Mouse (Mus musculus) left cerebral cortex, postnatal 25 days (tissue): ENCODE results near the gene Socs4. TPM values are rescaled to one million over a fixed set of nuclear protein-coding genes. Genes with fewer than 3 reads are reported as not detected.
"Not testable (repeated sequence)": the region's sequence is repeated elsewhere in the genome, so short reads cannot be mapped to it uniquely, and the experiment has no call there.

Experiments
- DNase-seq, 2 experiments: peaks; one replicate each; pipeline ENCODE4 v3.0.0; 2022; ENCODE audit warnings: low spot score in 2 of 2, mixed read lengths in 1 of 2
- intact Hi-C: fragments of 180-260 bp; cut with DNase I; formaldehyde crosslinking; loops from one replicate; pipeline ENCODE4 v1.15.1; 2025
- total RNA-seq, 2 experiments: library from RNA; stranded (reverse); gene quantifications; 2 replicates each; pipeline ENCODE4 v1.2.3; 2021

Socs4 gene
- total RNA-seq, 2 experiments from 2014 or later, result 11.0 to 11.2 TPM

- DNase-seq, result peak in 1 of 2 experiments; percentile 59
- intact Hi-C loops, result no loop called here
These were observed 6.8 kb downstream of the Socs4 start for GRCm38 (mm10) chr14:47283568-47283967.

GRCm38 (mm10) chr14:47285271-47285670 is 8.5 kb downstream of the Socs4 start:
- intact Hi-C loops, result no loop called here
- no peak for DNase-seq

- DNase-seq, result no peak
- intact Hi-C loops, result no loop called here
These were observed 9.5 kb downstream of the Socs4 start for GRCm38 (mm10) chr14:47286215-47286614.

- intact Hi-C loops, result no loop called here
These were observed 10.3 kb downstream of the Socs4 start for GRCm38 (mm10) chr14:47287021-47287420.

GRCm38 (mm10) chr14:47291772-47292171 is 15.0 kb downstream of the Socs4 start:
- intact Hi-C loops, result no loop called here
- no peak for DNase-seq

More at GRCm38 (mm10) chr14:47287021-47287420, 10.3 kb downstream of the Socs4 start:
- no peak for DNase-seq

GRCm38 (mm10) chr14:47294136-47294535 is 17.4 kb downstream of the Socs4 start:
- intact Hi-C loops, result no loop called here
- DNase-seq, result no peak

- intact Hi-C loops, result no loop called here
- no peak for DNase-seq
These were observed 19.5 kb downstream of the Socs4 start for GRCm38 (mm10) chr14:47296232-47296631.

- DNase-seq, result peak; percentile 90
- intact Hi-C loops, result loop anchor here (2.0 kb wide), 1 partner anchor 21 kb away; the partner anchor contains the start of genes Socs4 and Wdhd1
These were observed 21.2 kb downstream of the Socs4 start, which contains the start of gene Mapk1ip1l for GRCm38 (mm10) chr14:47297785-47298407. Gene Mapk1ip1l, plus strand, starts transcription at chr14:47298266.

- peak in 1 of 2 experiments; percentile 9 for DNase-seq
- intact Hi-C loops, result loop anchor here (2.0 kb wide), 1 partner anchor 22 kb away; the partner anchor contains the start of genes Socs4 and Wdhd1
These were observed 21.7 kb downstream of the Socs4 start for GRCm38 (mm10) chr14:47298408-47298792.

- DNase-seq, result peak in 1 of 2 experiments; percentile 13
- intact Hi-C loops, result loop anchor here (2.0 kb wide), 1 partner anchor 22 kb away; the partner anchor contains the start of genes Socs4 and Wdhd1
These were observed 22.1 kb downstream of the Socs4 start for GRCm38 (mm10) chr14:47298819-47299261.

GRCm38 (mm10) chr14:47302885-47303680 is 26.4 kb downstream of the Socs4 start:
- intact Hi-C loops, result no loop called here
- no peak for DNase-seq

- no peak for DNase-seq
- intact Hi-C loops, result no loop called here
These were observed 28.2 kb downstream of the Socs4 start for GRCm38 (mm10) chr14:47304814-47305405.

GRCm38 (mm10) chr14:47305933-47306332 is 29.2 kb downstream of the Socs4 start:
- no peak for DNase-seq
- intact Hi-C loops, result no loop called here

GRCm38 (mm10) chr14:47307669-47308068 is 30.9 kb downstream of the Socs4 start:
- intact Hi-C loops, result no loop called here
- no peak for DNase-seq

- intact Hi-C loops, result no loop called here
- DNase-seq, result no peak
These were observed 32.3 kb downstream of the Socs4 start for GRCm38 (mm10) chr14:47309061-47309460.

GRCm38 (mm10) chr14:47310342-47311181 is 33.8 kb downstream of the Socs4 start:
- no peak for DNase-seq
- intact Hi-C loops, result no loop called here

GRCm38 (mm10) chr14:47319362-47319761 is 42.6 kb downstream of the Socs4 start:
- intact Hi-C loops, result no loop called here
- DNase-seq, result no peak

- DNase-seq, intact Hi-C loops: not testable (repeated sequence)
These were observed 44.9 kb downstream of the Socs4 start for GRCm38 (mm10) chr14:47321581-47321980.
